Mouse (Mus musculus) left cerebral cortex, postnatal 10 days (tissue): ENCODE data around the gene Vmn2r121. TPM values are rescaled to one million over a fixed set of nuclear protein-coding genes. Genes with fewer than 3 reads are reported as not detected.

Experiments used
- DNase-seq, 2 experiments: peaks; one replicate each; pipeline ENCODE4 v3.0.0; 2021 to 2022; ENCODE audit warnings: low spot score in 2 of 2, mixed read lengths in 1 of 2; ENCODE audit errors: extremely low spot score in 1 of 2
- intact Hi-C: fragments of 180-260 bp; cut with DNase I; formaldehyde crosslinking; loops from one replicate; pipeline ENCODE4 v1.15.1; 2025
- total RNA-seq, 2 experiments: library from RNA; stranded (reverse); gene quantifications; 2 replicates each; pipeline ENCODE4 v1.2.3; 2021

Gene Vmn2r121
- not detected for total RNA-seq

GRCm38 (mm10) chrX:124135852-124136251 is at the start of gene Vmn2r121:
Vmn2r121 (minus strand) TSS chrX:124135952.
- intact Hi-C loops: no loop called here
- DNase-seq: no peak
